In genomic region chr8:9975276-9975675, GRCm38 (mm10) we compare ENCODE assay signal across 8 mouse cellular contexts. TPM values are rescaled to one million over a fixed set of nuclear protein-coding genes. Genes with fewer than 3 reads are reported as not detected.
DNase-seq lines count a peak whose midpoint lies in the region; ATAC-seq lines count a peak whose summit lies in the region.

No protein-coding gene starts in this region.

- H3K27me3 ChIP-seq in erythroblast, embryonic 14.5 days (ENCODE audit: control insufficient read depth), result no peaks in the 10 kb centered on the region
- no peaks in the 10 kb centered on the region for H3K27me3 ChIP-seq in hindbrain, embryonic 10.5 days (ENCODE audit: insufficient read depth, poor library complexity, severe bottlenecking)
- no peaks in the 10 kb centered on the region for H3K27me3 ChIP-seq in midbrain, embryonic 11.5 days (ENCODE audit: control insufficient read depth, insufficient read depth, low read length)

- H3K9ac ChIP-seq in midbrain, embryonic 11.5 days (ENCODE audit: low read length), result peak overlapping the region; percentile 70

- H3K4me3 ChIP-seq in erythroblast, embryonic 14.5 days (replicated peaks), result peak overlapping the region; percentile 88
- H3K4me3 ChIP-seq in hindbrain, embryonic 10.5 days, result peak overlapping the region; percentile 84
- H3K4me3 ChIP-seq in midbrain, embryonic 11.5 days (ENCODE audit: low read depth, low read length), result peak overlapping the region; percentile 74

- DNase-seq in B cell, adult 2 months, result peak; percentile 5 to 11
- DNase-seq in hindbrain, embryonic 10.5 days (ENCODE audit: low spot score), result no peak
- no peak for DNase-seq in midbrain, embryonic 11.5 days (ENCODE audit: low spot score, missing footprints)
- DNase-seq in testis, postnatal 10 days (ENCODE audit: low spot score), result no peak
- DNase-seq in layer of hippocampus, postnatal 25 days (ENCODE audit: extremely low spot score in 1 of 2, low spot score in 1 of 2), result no peak
- DNase-seq in layer of hippocampus, adult 8-10 months (ENCODE audit: low spot score in 2 of 2), result no peak

- ATAC-seq in erythroblast, adult 5-6 weeks (replicated peaks; ENCODE audit: low FRiP score, poor library complexity, severe bottlenecking), result no peak
- ATAC-seq in midbrain, embryonic 11.5 days (ENCODE audit: low FRiP score), result no peak

- peaks cover 44% of the 10 kb centered on the region for H3K4me1 ChIP-seq in erythroblast, embryonic 14.5 days (ENCODE audit: control insufficient read depth)
- peaks cover 44% of the 10 kb centered on the region for H3K4me1 ChIP-seq in hindbrain, embryonic 10.5 days (replicated peaks)
- peaks cover 19% of the 10 kb centered on the region for H3K4me1 ChIP-seq in midbrain, embryonic 11.5 days (ENCODE audit: control insufficient read depth, insufficient read depth, low read length)

- no peak overlapping the region for H3K27ac ChIP-seq in hindbrain, embryonic 10.5 days
- no peak overlapping the region for H3K27ac ChIP-seq in midbrain, embryonic 11.5 days (ENCODE audit: low read depth, low read length)

- H3K9me3 ChIP-seq in erythroblast, embryonic 14.5 days (ENCODE audit: control insufficient read depth, low read length), result no peaks in the 10 kb centered on the region
- no peaks in the 10 kb centered on the region for H3K9me3 ChIP-seq in hindbrain, embryonic 10.5 days
- no peaks in the 10 kb centered on the region for H3K9me3 ChIP-seq in midbrain, embryonic 11.5 days (ENCODE audit: control insufficient read depth, low read length)

- H3K36me3 ChIP-seq in erythroblast, embryonic 14.5 days (ENCODE audit: control insufficient read depth), result peaks cover 14% of the 10 kb centered on the region
- H3K36me3 ChIP-seq in hindbrain, embryonic 10.5 days, result peaks cover 30% of the 10 kb centered on the region
- H3K36me3 ChIP-seq in midbrain, embryonic 11.5 days (ENCODE audit: control insufficient read depth, insufficient read depth, low read length), result peaks cover 9% of the 10 kb centered on the region

- H3K4me2 ChIP-seq in midbrain, embryonic 11.5 days, result peak overlapping the region; percentile 73

- 55% methylated on average over 5 of the region's 5 CpGs for WGBS in hindbrain, embryonic 10.5 days
- 56% methylated on average over 5 of the region's 5 CpGs for WGBS in midbrain, embryonic 11.5 days

RNA-seq across cellular contexts. Expression of gene Lig4, which starts 2.2 kb away (rescaled TPM):
- polyA plus RNA-seq in erythroblast, embryonic 14.5 days (2012), result 0.01 TPM in 1 of 2 replicates, not detected in the other
- 0.42 and 0.58 TPM in 2 replicates for total RNA-seq in erythroblast, adult 5-6 weeks (2015; ENCODE audit: low replicate concordance)
- 0.94 and 1.8 TPM in 2 replicates for total RNA-seq in erythroblast, adult 5-6 weeks (2017; ENCODE audit: low replicate concordance)
- 7.1 and 8.1 TPM in 2 replicates for polyA plus RNA-seq in hindbrain, embryonic 10.5 days (2016; fragmentation: Nextera tagmentation; extraction: Ambion mirVana)
- polyA plus RNA-seq in midbrain, embryonic 11.5 days (2014; fragmentation: Nextera tagmentation; extraction: Ambion mirVana), result 10.3 and 11.2 TPM in 2 replicates
- total RNA-seq in layer of hippocampus, postnatal 25 days (2021), result 10 to 100 TPM; 10.7 to 10.9 TPM
- total RNA-seq in layer of hippocampus, adult 8-10 months (2022), result 10 to 100 TPM; 11.1 to 12.9 (median 12.1) TPM

RNA-seq across cellular contexts. Expression of gene Abhd13, which starts 2.2 kb away (rescaled TPM):
- polyA plus RNA-seq in erythroblast, embryonic 14.5 days (2012), result 0.02 TPM in 1 of 2 replicates, not detected in the other
- 2.5 and 6.5 TPM in 2 replicates for total RNA-seq in erythroblast, adult 5-6 weeks (2015; ENCODE audit: low replicate concordance)
- total RNA-seq in erythroblast, adult 5-6 weeks (2017; ENCODE audit: low replicate concordance), result 7.2 and 7.5 TPM in 2 replicates
- 14.5 and 15.1 TPM in 2 replicates for polyA plus RNA-seq in hindbrain, embryonic 10.5 days (2016; fragmentation: Nextera tagmentation; extraction: Ambion mirVana)
- 22.8 and 22.9 TPM in 2 replicates for polyA plus RNA-seq in midbrain, embryonic 11.5 days (2014; fragmentation: Nextera tagmentation; extraction: Ambion mirVana)
- 10 to 100 TPM; 29.1 to 30.7 TPM for total RNA-seq in layer of hippocampus, postnatal 25 days (2021)
- total RNA-seq in layer of hippocampus, adult 8-10 months (2022), result 10 to 100 TPM; 25.9 to 27.3 (median 26.9) TPM

RNA-seq across cellular contexts. Expression of gene Tnfsf13b, which starts 31.0 kb away (rescaled TPM):
- not detected in 2 replicates for polyA plus RNA-seq in erythroblast, embryonic 14.5 days (2012)
- total RNA-seq in erythroblast, adult 5-6 weeks (2015; ENCODE audit: low replicate concordance), result 11.1 and 18.8 TPM in 2 replicates
- 3.8 and 6.7 TPM in 2 replicates for total RNA-seq in erythroblast, adult 5-6 weeks (2017; ENCODE audit: low replicate concordance)
- polyA plus RNA-seq in hindbrain, embryonic 10.5 days (2016; fragmentation: Nextera tagmentation; extraction: Ambion mirVana), result 0.30 TPM in 1 of 2 replicates, not detected in the other
- 0.19 TPM in 2 replicates for polyA plus RNA-seq in midbrain, embryonic 11.5 days (2014; fragmentation: Nextera tagmentation; extraction: Ambion mirVana)
- 1 to 10 TPM; 3.2 to 4.2 TPM for total RNA-seq in layer of hippocampus, postnatal 25 days (2021)
- 1 to 10 TPM; 1.7 to 7.8 (median 5.0) TPM for total RNA-seq in layer of hippocampus, adult 8-10 months (2022)

Comparison
In these comparisons a context has a peak if more than half of its experiments do, and no peak if none do; other contexts are left out.
1. DNase-seq: peak in B cell, adult 2 months (2 of 2); none in hindbrain, embryonic 10.5 days (single experiment), midbrain, embryonic 11.5 days (single experiment), testis, postnatal 10 days (single experiment), layer of hippocampus, postnatal 25 days (0 of 2) and layer of hippocampus, adult 8-10 months (0 of 2).
2. RNA of gene Lig4, which starts 2.2 kb away (total RNA-seq): 11.1 to 12.9 TPM in layer of hippocampus, adult 8-10 months and 10.7 to 10.9 TPM in layer of hippocampus, postnatal 25 days; 0.42 to 1.8 TPM in erythroblast, adult 5-6 weeks; every median in the first group is over 4 times any median in the second.
3. Peak in every context shown above with its lines, with median percentiles within 50 percentile points of each other: H3K4me3 ChIP-seq.